In the genomic region with DNA sequence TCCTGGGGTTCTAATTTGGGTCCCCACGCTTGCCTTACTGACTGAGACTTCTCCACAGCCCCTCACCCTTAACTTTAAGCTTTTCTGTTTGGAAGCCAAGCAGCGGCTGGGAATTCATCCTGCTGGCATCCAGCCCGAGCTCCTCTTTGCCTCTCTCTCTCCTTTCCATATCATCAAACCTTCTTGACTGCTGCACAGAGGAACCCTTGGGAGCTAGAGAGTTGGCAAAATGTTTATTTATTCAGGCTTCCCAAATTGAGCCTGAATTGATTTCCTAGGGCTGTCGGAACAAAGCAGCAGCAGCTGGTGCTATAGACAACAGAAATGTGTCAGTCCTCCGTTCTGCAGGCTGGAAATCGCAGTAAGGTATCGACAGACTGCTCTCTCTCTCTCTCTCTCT, we compare ENCODE assay signal across 13 mouse cellular contexts. TPM values are rescaled to one million over a fixed set of nuclear protein-coding genes. Genes with fewer than 3 reads are reported as not detected.
DNase-seq lines count a peak whose midpoint lies in the region; ATAC-seq and TF ChIP-seq lines count a peak whose summit lies in the region.
"Had no signal": no experiment of that assay in that cellular context is flagged by ENCODE, and none has a peak within 500 bp of the region (broad histone marks: within the 10 kb centered on the region; RNA-seq: fewer than 3 reads in every experiment).

No protein-coding gene starts in this region.

- no peaks in the 10 kb centered on the region; the same call in 1 of the 2 replicates for H3K27me3 ChIP-seq in stomach, embryonic 15.5 days (replicated peaks)
- no peaks in the 10 kb centered on the region for H3K27me3 ChIP-seq in stomach, postnatal 0 days (ENCODE audit: control insufficient read depth, insufficient read depth, low read length)
- peaks cover 6% of the 10 kb centered on the region; the same call in 1 of the 2 replicates for H3K27me3 ChIP-seq in hindbrain, embryonic 12.5 days
- no peaks in the 10 kb centered on the region for H3K27me3 ChIP-seq in neural tube, embryonic 15.5 days (replicated peaks)

- peak; percentile 58 to 61 for DNase-seq in kidney, postnatal 4 days
- DNase-seq in kidney, postnatal 14 days = no peak
- DNase-seq in stomach, postnatal 0 days (ENCODE audit: low spot score) = no peak
- DNase-seq in gastrocnemius, postnatal 10 days = no peak
- DNase-seq in left cerebral cortex, postnatal 36 days (ENCODE audit: low spot score in 2 of 2) = no peak
- DNase-seq: cerebellum, adult 9-10 months; gastrocnemius, adult 2 months; kidney, adult 11 months had no signal

- no peak for ATAC-seq in stomach, embryonic 15.5 days (ENCODE audit: insufficient read depth, low FRiP score, low read depth)
- no peak for ATAC-seq in stomach, postnatal 0 days (ENCODE audit: low FRiP score, low TSS enrichment)
- ATAC-seq in hindbrain, embryonic 12.5 days (ENCODE audit: low FRiP score) = no peak
- no peak for ATAC-seq in neural tube, embryonic 15.5 days (ENCODE audit: low FRiP score)

- intact Hi-C loops in left cerebral cortex, postnatal 36 days (cut with DNase I) = no loop called here

- no peak overlapping the region for H3K4me3 ChIP-seq in stomach, embryonic 15.5 days (replicated peaks)
- no peak overlapping the region for H3K4me3 ChIP-seq in stomach, postnatal 0 days (ENCODE audit: low read depth, low read length)
- H3K4me3 ChIP-seq in hindbrain, embryonic 12.5 days = no peak overlapping the region
- no peak overlapping the region for H3K4me3 ChIP-seq in neural tube, embryonic 15.5 days (replicated peaks)
- H3K4me3 ChIP-seq: gastrocnemius, adult 2 months; layer of hippocampus, adult 2 months had no signal

- WGBS in stomach, embryonic 15.5 days = 28% methylated on average over 7 of the region's 7 CpGs
- WGBS in stomach, postnatal 0 days = 23% methylated on average over 7 of the region's 7 CpGs
- 25% methylated on average over 7 of the region's 7 CpGs for WGBS in hindbrain, embryonic 12.5 days
- 7% methylated on average over 7 of the region's 7 CpGs for WGBS in neural tube, embryonic 15.5 days

- peaks cover 14% of the 10 kb centered on the region; the same call in 1 of the 2 replicates for H3K4me1 ChIP-seq in stomach, embryonic 15.5 days
- no peaks in the 10 kb centered on the region for H3K4me1 ChIP-seq in stomach, postnatal 0 days (replicated peaks; ENCODE audit: control insufficient read depth, insufficient read depth)
- peaks cover 17% of the 10 kb centered on the region for H3K4me1 ChIP-seq in hindbrain, embryonic 12.5 days
- H3K4me1 ChIP-seq in neural tube, embryonic 15.5 days = peaks cover 26% of the 10 kb centered on the region

- no peak for TF ChIP-seq CTCF in stomach, postnatal 0 days (IDR thresholded peaks at IDR 0.05; ENCODE audit: low read depth)

- H3K9me3 ChIP-seq in stomach, embryonic 15.5 days = no peaks in the 10 kb centered on the region
- no peaks in the 10 kb centered on the region for H3K9me3 ChIP-seq in stomach, postnatal 0 days (ENCODE audit: control insufficient read depth, low read length)
- H3K9me3 ChIP-seq in hindbrain, embryonic 12.5 days (replicated peaks) = no peaks in the 10 kb centered on the region
- H3K9me3 ChIP-seq in neural tube, embryonic 15.5 days (replicated peaks) = no peaks in the 10 kb centered on the region

- no peak for TF ChIP-seq EP300 in stomach, postnatal 0 days (optimal IDR thresholded peaks at IDR 0.05)

- H3K36me3 ChIP-seq in stomach, embryonic 15.5 days = no peaks in the 10 kb centered on the region
- no peaks in the 10 kb centered on the region for H3K36me3 ChIP-seq in stomach, postnatal 0 days (ENCODE audit: control insufficient read depth, insufficient read depth, low read length)
- no peaks in the 10 kb centered on the region for H3K36me3 ChIP-seq in hindbrain, embryonic 12.5 days
- H3K36me3 ChIP-seq in neural tube, embryonic 15.5 days = no peaks in the 10 kb centered on the region

- H3K9ac ChIP-seq in stomach, embryonic 15.5 days = no peak overlapping the region
- H3K9ac ChIP-seq in stomach, postnatal 0 days (ENCODE audit: low read length) = no peak overlapping the region
- H3K9ac ChIP-seq in hindbrain, embryonic 12.5 days = no peak overlapping the region
- H3K9ac ChIP-seq in neural tube, embryonic 15.5 days (replicated peaks) = no peak overlapping the region

- no peak overlapping the region for H3K27ac ChIP-seq in stomach, embryonic 15.5 days
- no peak overlapping the region for H3K27ac ChIP-seq in stomach, postnatal 0 days (replicated peaks)
- peak overlapping the region; percentile 55 for H3K27ac ChIP-seq in hindbrain, embryonic 12.5 days
- H3K27ac ChIP-seq in neural tube, embryonic 15.5 days (replicated peaks) = peak overlapping the region; percentile 61
- H3K27ac ChIP-seq: gastrocnemius, adult 2 months; layer of hippocampus, adult 2 months had no signal

- peak overlapping the region; percentile 10; the same call in 1 of the 2 replicates for H3K4me2 ChIP-seq in stomach, embryonic 15.5 days
- no peak overlapping the region for H3K4me2 ChIP-seq in stomach, postnatal 0 days (replicated peaks; ENCODE audit: low read depth)
- H3K4me2 ChIP-seq in hindbrain, embryonic 12.5 days (replicated peaks) = no peak overlapping the region
- peak overlapping the region; percentile 32 for H3K4me2 ChIP-seq in neural tube, embryonic 15.5 days

RNA-seq across cellular contexts. Expression of a gene that starts 4.5 kb away (rescaled TPM):
- polyA plus RNA-seq in stomach, embryonic 15.5 days (2015; fragmentation: Nextera tagmentation; extraction: Ambion mirVana) = 16.7 and 18.4 TPM in 2 replicates
- polyA plus RNA-seq in stomach, postnatal 0 days (2015; fragmentation: Nextera tagmentation; extraction: Ambion mirVana) = 10.8 and 12.3 TPM in 2 replicates
- 17.7 and 21.4 TPM in 2 replicates for polyA plus RNA-seq in hindbrain, embryonic 12.5 days (2016; fragmentation: Nextera tagmentation; extraction: Ambion mirVana)
- polyA plus RNA-seq in neural tube, embryonic 15.5 days (2015; fragmentation: Nextera tagmentation; extraction: Ambion mirVana) = 20.3 and 20.7 TPM in 2 replicates
- 1 to 10 TPM; 3.2 to 3.9 TPM for total RNA-seq in gastrocnemius, postnatal 10 days (2021)
- 10 to 100 TPM; 53.8 to 56.6 TPM for total RNA-seq in left cerebral cortex, postnatal 36 days (2021)
- total RNA-seq: neutrophil, adult 5-6 weeks had no signal

RNA-seq across cellular contexts. Expression of a gene that starts 25.0 kb away (rescaled TPM):
- polyA plus RNA-seq in stomach, embryonic 15.5 days (2015; fragmentation: Nextera tagmentation; extraction: Ambion mirVana) = 200 and 217 TPM in 2 replicates
- polyA plus RNA-seq in stomach, postnatal 0 days (2015; fragmentation: Nextera tagmentation; extraction: Ambion mirVana) = 137 and 138 TPM in 2 replicates
- polyA plus RNA-seq in hindbrain, embryonic 12.5 days (2016; fragmentation: Nextera tagmentation; extraction: Ambion mirVana) = 122 and 128 TPM in 2 replicates
- polyA plus RNA-seq in neural tube, embryonic 15.5 days (2015; fragmentation: Nextera tagmentation; extraction: Ambion mirVana) = 90.2 and 120 TPM in 2 replicates
- 10 to 100 TPM; 47.7 to 55.3 TPM for total RNA-seq in gastrocnemius, postnatal 10 days (2021)
- total RNA-seq in left cerebral cortex, postnatal 36 days (2021) = 10 to 100 TPM; 22.5 to 24.7 TPM

Comparison
In these comparisons a context has a peak if more than half of its experiments do, and no peak if none do; other contexts are left out.
1. DNase-seq: peak in kidney, postnatal 4 days (2 of 2); none in kidney, postnatal 14 days (single experiment), stomach, postnatal 0 days (single experiment), gastrocnemius, postnatal 10 days (single experiment) and left cerebral cortex, postnatal 36 days (0 of 2).
2. H3K4me2 ChIP-seq: peak in stomach, embryonic 15.5 days (single experiment) and neural tube, embryonic 15.5 days (single experiment); none in stomach, postnatal 0 days (single experiment) and hindbrain, embryonic 12.5 days (single experiment).
3. H3K27ac ChIP-seq: peak in hindbrain, embryonic 12.5 days (single experiment) and neural tube, embryonic 15.5 days (single experiment); none in stomach, embryonic 15.5 days (single experiment) and stomach, postnatal 0 days (single experiment).